Mouse (Mus musculus): Measurements from ENCODE around the gene Hspa4. TPM values are rescaled to one million over a fixed set of nuclear protein-coding genes. Genes with fewer than 3 reads are reported as not detected.
"Not testable (repeated sequence)": the region's sequence is repeated elsewhere in the genome, so short reads cannot be mapped to it uniquely, and the experiment has no call there.

Hspa4 gene
- total RNA-seq, 2 experiments from 2014 or later = 188 to 192 TPM

GRCm38 (mm10) chr11:53308884-53309310 lies 8.6 kb upstream of the Hspa4 start:
- DNase-seq (ENCODE audit: extremely low spot score in 1 of 2, low spot score in 2 of 2) = peak in 1 of 2 experiments; percentile 33
- intact Hi-C loops (cut with DNase I) = no loop called here

DNA sequence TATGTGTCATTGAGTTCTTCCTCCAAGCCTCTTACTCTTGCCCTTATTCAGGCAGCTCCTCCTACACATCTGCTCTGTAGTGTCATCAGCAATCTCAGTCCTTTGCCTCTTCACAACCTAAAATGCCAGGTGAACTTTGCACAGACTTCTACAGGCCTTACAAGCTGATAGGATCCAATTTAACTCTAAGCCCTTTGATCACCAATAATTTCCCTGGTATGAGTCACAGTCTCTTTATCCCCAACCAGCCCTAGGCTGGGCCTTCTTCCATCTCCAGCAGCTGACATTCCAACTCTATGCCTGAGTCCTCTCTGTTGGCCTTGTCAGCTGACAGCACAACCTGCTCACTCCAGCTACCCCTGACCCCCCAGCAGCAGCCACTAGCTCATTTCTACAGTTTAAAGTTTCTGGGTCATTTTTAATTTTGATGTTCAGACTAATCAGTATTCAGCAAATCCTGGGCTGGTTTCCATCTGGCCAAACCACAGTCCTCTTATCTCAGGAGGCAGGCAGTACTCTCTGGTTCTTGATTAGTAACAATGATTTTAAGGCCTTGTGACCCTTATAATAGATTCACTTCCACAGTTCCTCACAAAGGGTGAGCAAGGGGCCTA lies 8.1 kb upstream of the Hspa4 start:
- DNase-seq (ENCODE audit: extremely low spot score in 1 of 2, low spot score in 2 of 2) = no peak
- intact Hi-C loops (cut with DNase I) = no loop called here

DNA sequence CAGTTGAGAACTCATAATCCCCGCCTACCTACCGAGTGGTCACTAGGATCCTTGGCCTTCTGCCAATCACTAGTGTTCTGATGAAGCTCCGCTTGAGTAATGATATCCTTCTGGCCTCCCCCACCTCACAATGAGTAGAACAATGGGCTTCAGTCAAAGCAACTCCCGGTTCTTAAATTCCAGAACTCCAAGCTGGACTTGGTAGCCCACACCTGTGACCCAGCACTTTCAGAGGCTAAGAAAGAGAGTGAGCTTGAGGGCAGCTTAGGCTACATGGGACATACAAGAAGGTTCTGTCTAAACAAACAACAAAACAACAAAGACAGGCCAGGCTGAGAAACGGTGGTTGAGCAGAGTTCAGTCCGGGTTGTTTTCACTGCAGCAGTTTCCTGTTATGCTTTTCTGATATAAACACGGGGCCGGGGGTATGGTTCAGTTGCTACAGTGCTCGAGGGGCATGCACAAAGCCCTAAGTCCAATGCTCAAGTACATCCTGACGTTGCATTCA lies 7.4 kb upstream of the Hspa4 start:
- intact Hi-C loops (cut with DNase I) = no loop called here

GRCm38 (mm10) chr11:53306965-53307364 lies 6.7 kb upstream of the Hspa4 start:
- intact Hi-C loops (cut with DNase I) = no loop called here
- DNase-seq (ENCODE audit: extremely low spot score in 1 of 2, low spot score in 2 of 2) = peak in 1 of 2 experiments; percentile 18

More for the DNA sequence above, 7.4 kb upstream of the Hspa4 start:
- DNase-seq (ENCODE audit: extremely low spot score in 1 of 2, low spot score in 2 of 2) = peak in 1 of 2 experiments; percentile 56

GRCm38 (mm10) chr11:53304044-53304840 lies 4.0 kb upstream of the Hspa4 start:
- intact Hi-C loops (cut with DNase I) = loop anchor here (5.0 kb wide), 1 partner anchor 48 kb away; the partner anchor contains the start of gene Aff4
- DNase-seq (ENCODE audit: extremely low spot score in 1 of 2, low spot score in 2 of 2) = no peak

DNA sequence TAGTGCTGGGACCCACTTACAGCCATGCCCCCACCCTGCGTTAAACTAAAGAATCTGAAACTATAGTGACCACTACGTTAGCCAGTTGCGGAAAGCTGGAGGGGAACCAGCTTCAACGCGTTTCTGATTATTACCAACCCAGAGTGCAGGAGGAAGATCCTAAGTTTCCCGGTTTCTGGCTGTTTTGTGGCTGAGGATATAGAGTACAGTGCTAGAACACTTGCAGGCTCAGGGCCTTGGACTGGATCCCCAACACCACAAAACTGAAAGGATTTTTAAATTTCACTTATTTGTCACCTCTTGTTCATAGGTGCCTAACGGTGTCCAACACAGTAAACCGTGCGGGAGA lies 884 bp upstream of the Hspa4 start:
- peak in 1 of 2 experiments; percentile 16 for DNase-seq (ENCODE audit: extremely low spot score in 1 of 2, low spot score in 2 of 2)
- intact Hi-C loops (cut with DNase I) = loop anchor here (5.0 kb wide), 1 partner anchor 51 kb away; the partner anchor contains the start of gene Aff4

GRCm38 (mm10) chr11:53299551-53300329 lies 517 bp downstream of the Hspa4 start:
- intact Hi-C loops (cut with DNase I) = loop anchor here (5.0 kb wide), 1 partner anchor 53 kb away; the partner anchor contains the start of gene Aff4
- peak; percentile 23 to 81 for DNase-seq (ENCODE audit: extremely low spot score in 1 of 2, low spot score in 2 of 2)

- no peak for DNase-seq (ENCODE audit: extremely low spot score in 1 of 2, low spot score in 2 of 2)
- intact Hi-C loops (cut with DNase I) = no loop called here
These were observed 2.1 kb downstream of the Hspa4 start for GRCm38 (mm10) chr11:53297947-53298860.

GRCm38 (mm10) chr11:53296880-53297279 lies 3.4 kb downstream of the Hspa4 start:
- intact Hi-C loops (cut with DNase I) = no loop called here
- no peak for DNase-seq (ENCODE audit: extremely low spot score in 1 of 2, low spot score in 2 of 2)

GRCm38 (mm10) chr11:53294441-53294840 lies 5.8 kb downstream of the Hspa4 start:
- intact Hi-C loops (cut with DNase I) = no loop called here
- DNase-seq (ENCODE audit: extremely low spot score in 1 of 2, low spot score in 2 of 2) = no peak

GRCm38 (mm10) chr11:53290871-53291270 lies 9.4 kb downstream of the Hspa4 start:
- no peak for DNase-seq (ENCODE audit: extremely low spot score in 1 of 2, low spot score in 2 of 2)
- intact Hi-C loops (cut with DNase I) = no loop called here

DNA sequence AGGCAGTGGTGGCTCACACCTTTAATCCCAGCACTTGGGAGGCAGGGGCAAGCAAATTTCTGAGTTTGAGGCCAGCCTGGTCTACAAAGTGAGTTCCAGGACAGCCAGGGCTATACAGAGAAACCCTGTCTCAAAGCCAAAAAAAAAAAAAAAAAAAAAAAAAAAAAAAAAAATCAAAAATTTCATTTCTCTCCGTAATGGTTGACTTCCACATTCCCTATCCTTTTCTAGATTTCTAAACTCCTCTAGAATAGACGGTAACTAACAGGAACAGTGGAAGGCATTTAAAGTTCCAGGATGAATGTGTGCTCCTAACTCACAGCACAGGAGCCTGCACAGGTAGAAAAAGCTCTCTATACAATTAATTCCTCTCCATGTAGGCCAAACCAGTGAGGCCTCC lies 10.1 kb downstream of the Hspa4 start:
- intact Hi-C loops (cut with DNase I); DNase-seq (ENCODE audit: extremely low spot score in 1 of 2, low spot score in 2 of 2): not testable (repeated sequence)

DNA sequence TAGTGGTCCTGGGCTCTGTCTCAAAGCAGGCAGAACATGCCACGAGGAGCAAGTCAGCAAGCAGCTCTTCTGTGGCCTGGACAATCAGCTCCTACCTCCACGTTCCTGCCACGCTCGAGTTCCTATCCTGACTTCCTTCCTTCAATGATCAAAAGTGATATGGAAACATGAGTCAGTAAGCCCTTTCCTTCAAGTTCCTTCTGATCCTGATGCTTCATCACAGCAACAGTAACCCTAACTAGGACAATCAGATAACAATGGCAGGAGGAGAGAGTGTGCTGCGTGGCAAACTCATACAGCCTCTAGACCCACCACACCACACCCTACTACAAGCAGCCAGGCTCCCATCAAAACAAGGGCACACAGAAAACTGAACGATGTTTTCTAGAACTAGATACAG lies 14.4 kb downstream of the Hspa4 start:
- intact Hi-C loops (cut with DNase I) = no loop called here
- DNase-seq (ENCODE audit: extremely low spot score in 1 of 2, low spot score in 2 of 2) = no peak

GRCm38 (mm10) chr11:53278411-53278810 lies 21.8 kb downstream of the Hspa4 start:
- intact Hi-C loops (cut with DNase I) = loop anchor here (10.0 kb wide), 1 partner anchor 126 kb away; no protein-coding TSS in a partner anchor
- DNase-seq (ENCODE audit: extremely low spot score in 1 of 2, low spot score in 2 of 2) = no peak

GRCm38 (mm10) chr11:53275358-53275757 lies 24.9 kb downstream of the Hspa4 start:
- intact Hi-C loops (cut with DNase I) = loop anchor here (10.0 kb wide), 1 partner anchor 129 kb away; no protein-coding TSS in a partner anchor
- no peak for DNase-seq (ENCODE audit: extremely low spot score in 1 of 2, low spot score in 2 of 2)

DNA sequence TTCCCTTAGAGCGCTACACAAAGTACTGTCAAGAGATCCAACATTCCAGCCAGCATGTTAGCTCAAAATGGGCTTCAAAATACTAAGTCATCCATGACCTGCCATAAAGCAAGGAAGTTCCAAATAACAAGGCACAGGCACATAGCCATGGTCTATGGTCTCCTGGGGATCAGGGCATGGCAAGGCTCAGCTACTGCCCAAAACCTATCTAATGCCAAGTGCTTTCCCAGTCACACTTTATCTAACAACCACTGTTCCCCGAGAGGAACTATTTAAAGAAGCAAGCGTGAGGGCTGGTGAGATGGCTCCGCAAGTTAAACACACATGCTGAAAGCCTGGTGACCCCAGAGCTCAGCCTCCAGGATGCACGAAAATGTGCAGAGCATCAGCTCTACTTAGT lies 26.9 kb downstream of the Hspa4 start:
- intact Hi-C loops (cut with DNase I) = loop anchor here (10.0 kb wide), 1 partner anchor 131 kb away; no protein-coding TSS in a partner anchor
- DNase-seq (ENCODE audit: extremely low spot score in 1 of 2, low spot score in 2 of 2) = no peak

GRCm38 (mm10) chr11:53269596-53269995 lies 30.7 kb downstream of the Hspa4 start:
- no peak for DNase-seq (ENCODE audit: extremely low spot score in 1 of 2, low spot score in 2 of 2)
- intact Hi-C loops (cut with DNase I) = no loop called here

DNA sequence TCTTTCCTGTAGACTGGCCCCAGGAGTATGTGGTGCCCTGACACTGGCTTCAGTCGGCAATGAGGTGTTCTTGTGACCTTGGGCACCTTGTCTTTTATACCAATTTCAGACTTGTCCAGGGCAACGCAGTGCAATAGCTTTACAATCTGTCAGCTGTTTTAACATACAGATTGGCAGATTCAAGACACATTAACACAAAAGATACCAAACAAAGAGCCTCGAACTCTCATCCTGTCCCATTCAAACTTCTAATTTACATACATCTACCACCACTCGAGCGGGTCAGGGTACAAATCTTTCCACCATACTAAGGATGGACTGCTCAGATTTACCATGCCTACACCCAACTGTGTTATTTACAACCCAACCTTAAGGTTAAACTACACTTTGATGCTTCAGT lies 39.7 kb downstream of the Hspa4 start:
- DNase-seq (ENCODE audit: extremely low spot score in 1 of 2, low spot score in 2 of 2) = no peak
- intact Hi-C loops (cut with DNase I) = no loop called here
